Mouse (Mus musculus): ENCODE data around the gene Pde4dip. TPM values are rescaled to one million over a fixed set of nuclear protein-coding genes. Genes with fewer than 3 reads are reported as not detected.

Gene Pde4dip
- polyA plus RNA-seq, 1 experiment from 2014 or later = 44.7 TPM

GRCm38 (mm10) chr3:97665525-97665924, 223.0 kb downstream of the Pde4dip start:
- H3K27me3 ChIP-seq = no peaks in the 10 kb centered on the region
- ATAC-seq (no peak), DNase-seq (ENCODE audit: low read depth, low spot score) (no peak)
- in situ Hi-C loops (cut with MboI; ENCODE audit: low pct_unique_long_range_greater_than_20kb) = no loop called here
- ChIA-PET POLR2A (no interaction called here), CTCF (interaction anchor here (1.5 kb wide), 2 partner anchors 13 to 16 kb away, joined by 4 read pairs; no protein-coding TSS in a partner anchor)
- TF ChIP-seq CTCF (IDR thresholded peaks at IDR 0.05) = no peak

- POLR2A ChIA-PET = interaction anchor here (0.9 kb wide), 1 partner anchor 106 kb away, joined by 4 read pairs; no protein-coding TSS in a partner anchor
- no peaks in the 10 kb centered on the region for H3K27me3 ChIP-seq
- CTCF ChIA-PET = interaction anchor here (0.9 to 2.2 kb wide), 3 partner anchors 9 to 80 kb away, joined by 4 to 8 read pairs (median 7); partner anchors contain the start of gene Chd1l
- DNase-seq (ENCODE audit: low read depth, low spot score) = no peak
- in situ Hi-C loops (cut with MboI; ENCODE audit: low pct_unique_long_range_greater_than_20kb) = no loop called here
- no peak for TF ChIP-seq CTCF (IDR thresholded peaks at IDR 0.05)
- ATAC-seq = no peak
These were observed 227.3 kb downstream of the Pde4dip start for GRCm38 (mm10) chr3:97661206-97661605.

GRCm38 (mm10) chr3:97659746-97660145, 228.8 kb downstream of the Pde4dip start:
- POLR2A ChIA-PET = no interaction called here
- H3K27me3 ChIP-seq = no peaks in the 10 kb centered on the region
- no peak for TF ChIP-seq CTCF (IDR thresholded peaks at IDR 0.05)
- in situ Hi-C loops (cut with MboI; ENCODE audit: low pct_unique_long_range_greater_than_20kb) = no loop called here
- ATAC-seq (no peak), DNase-seq (ENCODE audit: low read depth, low spot score) (no peak)
- CTCF ChIA-PET = interaction anchor here (0.6 to 1.8 kb wide), 5 partner anchors 8 to 153 kb away, joined by 3 to 8 read pairs (median 4); no protein-coding TSS in a partner anchor

- peak; percentile 73 for ATAC-seq
- TF ChIP-seq CTCF (IDR thresholded peaks at IDR 0.05) = no peak
- ChIA-PET CTCF (interaction anchor here (0.9 to 1.4 kb wide), 2 partner anchors 9 to 48 kb away, joined by 4 to 8 read pairs; no protein-coding TSS in a partner anchor), POLR2A (interaction anchor here (0.6 to 1.2 kb wide), 2 partner anchors 110 to 475 kb away, joined by 3 to 4 read pairs; no protein-coding TSS in a partner anchor)
- H3K27me3 ChIP-seq = no peaks in the 10 kb centered on the region
- DNase-seq (ENCODE audit: low read depth, low spot score) = peak; percentile 25
- in situ Hi-C loops (cut with MboI; ENCODE audit: low pct_unique_long_range_greater_than_20kb) = no loop called here
These were observed 229.9 kb downstream of the Pde4dip start for GRCm38 (mm10) chr3:97658426-97659193.

- H3K27me3 ChIP-seq = no peaks in the 10 kb centered on the region
- in situ Hi-C loops (cut with MboI; ENCODE audit: low pct_unique_long_range_greater_than_20kb) = no loop called here
- TF ChIP-seq CTCF (IDR thresholded peaks at IDR 0.05) = no peak
- ChIA-PET POLR2A (no interaction called here), CTCF (no interaction called here)
- ATAC-seq (peak; percentile 97), DNase-seq (ENCODE audit: low read depth, low spot score) (peak; percentile 88)
These were observed 230.7 kb downstream of the Pde4dip start, which contains the start of gene Prkab2 for GRCm38 (mm10) chr3:97657655-97658411. Prkab2 (plus strand) TSS chr3:97658193.

- ChIA-PET CTCF (interaction anchor here (0.9 to 1.7 kb wide), 2 partner anchors 36 to 44 kb away, joined by 3 read pairs; no protein-coding TSS in a partner anchor), POLR2A (no interaction called here)
- no peak for DNase-seq (ENCODE audit: low read depth, low spot score)
- no peak for TF ChIP-seq CTCF (IDR thresholded peaks at IDR 0.05)
- no peak for ATAC-seq
- no peaks in the 10 kb centered on the region for H3K27me3 ChIP-seq
- in situ Hi-C loops (cut with MboI; ENCODE audit: low pct_unique_long_range_greater_than_20kb) = no loop called here
These were observed 233.6 kb downstream of the Pde4dip start for GRCm38 (mm10) chr3:97654901-97655300.

GRCm38 (mm10) chr3:97653781-97654180, 234.7 kb downstream of the Pde4dip start:
- ChIA-PET CTCF (interaction anchor here (1.2 to 2.2 kb wide), 3 partner anchors 19 to 43 kb away, joined by 3 to 9 read pairs (median 4); partner anchors contain the start of gene Chd1l), POLR2A (no interaction called here)
- no peaks in the 10 kb centered on the region for H3K27me3 ChIP-seq
- ATAC-seq (no peak), DNase-seq (ENCODE audit: low read depth, low spot score) (no peak)
- no peak for TF ChIP-seq CTCF (IDR thresholded peaks at IDR 0.05)
- in situ Hi-C loops (cut with MboI; ENCODE audit: low pct_unique_long_range_greater_than_20kb) = no loop called here

GRCm38 (mm10) chr3:97651604-97652003, 236.9 kb downstream of the Pde4dip start:
- POLR2A ChIA-PET = no interaction called here
- H3K27me3 ChIP-seq = no peaks in the 10 kb centered on the region
- CTCF ChIA-PET = interaction anchor here (1.2 kb wide), 1 partner anchor 38 kb away, joined by 4 read pairs; no protein-coding TSS in a partner anchor
- DNase-seq (ENCODE audit: low read depth, low spot score) = no peak
- no peak for ATAC-seq
- in situ Hi-C loops (cut with MboI; ENCODE audit: low pct_unique_long_range_greater_than_20kb) = no loop called here
- no peak for TF ChIP-seq CTCF (IDR thresholded peaks at IDR 0.05)

- POLR2A ChIA-PET = no interaction called here
- CTCF ChIA-PET = interaction anchor here (1.7 to 2.0 kb wide), 2 partner anchors 13 to 64 kb away, joined by 3 to 4 read pairs; no protein-coding TSS in a partner anchor
- in situ Hi-C loops (cut with MboI; ENCODE audit: low pct_unique_long_range_greater_than_20kb) = no loop called here
- no peak for TF ChIP-seq CTCF (IDR thresholded peaks at IDR 0.05)
- ATAC-seq = no peak
- H3K27me3 ChIP-seq = no peaks in the 10 kb centered on the region
- no peak for DNase-seq (ENCODE audit: low read depth, low spot score)
These were observed 239.0 kb downstream of the Pde4dip start for GRCm38 (mm10) chr3:97649469-97649868.

- in situ Hi-C loops (cut with MboI; ENCODE audit: low pct_unique_long_range_greater_than_20kb) = no loop called here
- no peaks in the 10 kb centered on the region for H3K27me3 ChIP-seq
- DNase-seq (ENCODE audit: low read depth, low spot score) (no peak), ATAC-seq (no peak)
- TF ChIP-seq CTCF (IDR thresholded peaks at IDR 0.05) = no peak
- ChIA-PET POLR2A (interaction anchor here (0.6 kb wide), 1 partner anchor 232 kb away, joined by 3 read pairs; no protein-coding TSS in a partner anchor), CTCF (interaction anchor here (1.7 to 2.0 kb wide), 2 partner anchors 13 to 65 kb away, joined by 3 to 4 read pairs; no protein-coding TSS in a partner anchor)
These were observed 239.5 kb downstream of the Pde4dip start for GRCm38 (mm10) chr3:97649022-97649421.

All from Patski (cell line).